In the genomic region with DNA sequence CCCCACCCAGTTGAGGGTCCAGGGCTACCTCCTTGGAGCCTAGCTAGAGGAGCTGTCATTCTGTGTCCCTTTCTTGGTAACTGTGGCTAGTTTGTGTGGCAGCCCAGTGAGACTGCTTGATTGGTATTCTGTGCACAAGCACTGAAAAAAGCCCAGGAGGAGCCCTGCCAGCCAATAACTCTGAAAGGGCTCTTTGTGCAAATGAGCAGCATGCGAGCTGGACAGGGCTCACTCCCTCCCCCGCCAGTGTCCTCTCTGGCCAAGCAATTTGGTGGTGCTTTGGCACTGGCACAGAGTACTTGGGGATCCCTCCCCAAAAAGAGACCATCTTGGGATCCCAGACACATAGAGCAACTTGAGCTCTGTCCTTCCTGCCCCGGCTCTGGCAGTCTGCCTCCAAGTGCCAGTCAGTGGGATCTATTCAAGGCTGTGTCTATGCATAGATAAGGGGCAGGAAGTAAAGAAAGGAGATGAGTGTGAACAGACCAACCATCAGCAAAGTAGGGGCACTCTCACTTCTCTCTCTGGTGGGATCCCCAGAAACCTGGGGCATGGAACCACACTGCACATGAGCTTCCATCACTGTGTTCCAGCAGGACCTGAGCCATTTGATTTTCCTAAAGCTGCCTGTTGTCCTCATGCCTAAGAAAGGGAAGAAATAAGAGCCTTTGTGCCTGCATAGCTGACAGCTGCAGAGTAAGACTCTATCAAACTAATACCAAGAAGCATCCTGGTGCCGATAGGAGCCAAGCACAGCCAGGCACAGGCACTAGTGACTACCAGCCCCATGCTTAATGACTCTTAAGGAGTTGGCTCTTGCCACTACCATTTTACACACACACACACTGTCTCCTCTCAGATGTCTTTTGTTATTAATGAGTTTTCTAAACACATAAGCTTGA, we compare ENCODE assay signal across 9 mouse cellular contexts. TPM values are rescaled to one million over a fixed set of nuclear protein-coding genes. Genes with fewer than 3 reads are reported as not detected.
DNase-seq lines count a peak whose midpoint lies in the region; ATAC-seq and TF ChIP-seq lines count a peak whose summit lies in the region.
"Had no signal": no experiment of that assay in that cellular context is flagged by ENCODE, and none has a peak within 500 bp of the region (broad histone marks: within the 10 kb centered on the region; RNA-seq: fewer than 3 reads in every experiment).

No protein-coding gene starts in this region.

- H3K27me3 ChIP-seq in liver, embryonic 11.5 days (replicated peaks; ENCODE audit: control insufficient read depth, insufficient read depth, low read length): no peaks in the 10 kb centered on the region

- no peak for TF ChIP-seq CTCF in brain, embryonic 14.5 days (IDR thresholded peaks at IDR 0.05; ENCODE audit: borderline replicate concordance, extremely low read depth, insufficient read depth, insufficient read length)

- no peaks in the 10 kb centered on the region for H3K9me3 ChIP-seq in liver, embryonic 11.5 days (ENCODE audit: control insufficient read depth, low read length)

- 66% methylated on average over 4 of the region's 4 CpGs for WGBS in liver, embryonic 11.5 days

- DNase-seq in 3134 (ENCODE audit: extremely low read depth, insufficient read length, low spot score): peak; percentile 56
- DNase-seq in brain, embryonic 14.5 days (ENCODE audit: low read depth): peak; percentile 95
- peak; percentile 61 to 71 for DNase-seq in frontal cortex, postnatal 36 days (ENCODE audit: low spot score in 2 of 2)
- no peak for DNase-seq in yolk sac, embryonic 10.5 days (ENCODE audit: low spot score)
- DNase-seq in thymus, adult 18-20 months: no peak
- no peak for DNase-seq in liver, embryonic 11.5 days (ENCODE audit: low spot score)
- DNase-seq in MN1 (ENCODE audit: low spot score): no peak

- TF ChIP-seq POLR2A in brain, embryonic 14.5 days (IDR thresholded peaks at IDR 0.05; ENCODE audit: borderline replicate concordance, extremely low read depth, insufficient read depth, insufficient read length, poor library complexity, severe bottlenecking): no peak

- ATAC-seq in megakaryocyte progenitor cell, adult 5-6 weeks (replicated peaks; ENCODE audit: poor library complexity): peak; percentile 61
- no peak for ATAC-seq in liver, embryonic 11.5 days (replicated peaks; ENCODE audit: low FRiP score)

- 0 out of 2 replicates have a peak, but pooled peaks cover 2% of the 10 kb centered on the region for H3K4me1 ChIP-seq in liver, embryonic 11.5 days (replicated peaks; ENCODE audit: control insufficient read depth, insufficient read depth, low read length)

- no peaks in the 10 kb centered on the region for H3K36me3 ChIP-seq in liver, embryonic 11.5 days (ENCODE audit: control insufficient read depth, insufficient read depth, low read length)

- H3K9ac ChIP-seq in liver, embryonic 11.5 days (ENCODE audit: low read depth, low read length): no peak overlapping the region

- H3K27ac ChIP-seq in liver, embryonic 11.5 days (ENCODE audit: low read depth, low read length): no peak overlapping the region

- no peak overlapping the region for H3K4me2 ChIP-seq in liver, embryonic 11.5 days

- H3K4me3 ChIP-seq in liver, embryonic 11.5 days (ENCODE audit: low read depth, low read length): no peak overlapping the region

RNA-seq across cellular contexts. Expression of a gene that starts 11.1 kb away (rescaled TPM):
- polyA plus RNA-seq in brain, embryonic 14.5 days (2012; rRNA removed): 23.4 and 28.4 TPM in 2 replicates
- total RNA-seq in megakaryocyte progenitor cell, adult 5-6 weeks (2015): not detected in 2 replicates
- total RNA-seq in megakaryocyte progenitor cell, adult 5-6 weeks (2017): 0.61 TPM in 1 of 2 replicates, not detected in the other
- 0.56 and 0.62 TPM in 2 replicates for polyA plus RNA-seq in liver, embryonic 11.5 days (2014; fragmentation: Nextera tagmentation; extraction: Ambion mirVana)
- total RNA-seq: liver, adult 2 months had no signal

Comparison
In these comparisons a context has a peak if more than half of its experiments do, and no peak if none do; other contexts are left out.
1. DNase-seq: peak in 3134 (single experiment), brain, embryonic 14.5 days (single experiment) and frontal cortex, postnatal 36 days (2 of 2); none in yolk sac, embryonic 10.5 days (single experiment), thymus, adult 18-20 months (0 of 2), liver, embryonic 11.5 days (single experiment) and MN1 (single experiment).
2. RNA of a gene that starts 11.1 kb away (polyA plus RNA-seq): 23.4 to 28.4 TPM in brain, embryonic 14.5 days; 0.56 to 0.62 TPM in liver, embryonic 11.5 days; every median in the first group is over 10 times any median in the second.